Mouse (Mus musculus): Measurements from ENCODE around the gene Letmd1. TPM values are rescaled to one million over a fixed set of nuclear protein-coding genes. Genes with fewer than 3 reads are reported as not detected.
"Not testable (repeated sequence)": the region's sequence is repeated elsewhere in the genome, so short reads cannot be mapped to it uniquely, and the experiment has no call there.

The Letmd1 gene
- polyA plus RNA-seq, 1 experiment from 2014 or later = 15.3 TPM

DNA sequence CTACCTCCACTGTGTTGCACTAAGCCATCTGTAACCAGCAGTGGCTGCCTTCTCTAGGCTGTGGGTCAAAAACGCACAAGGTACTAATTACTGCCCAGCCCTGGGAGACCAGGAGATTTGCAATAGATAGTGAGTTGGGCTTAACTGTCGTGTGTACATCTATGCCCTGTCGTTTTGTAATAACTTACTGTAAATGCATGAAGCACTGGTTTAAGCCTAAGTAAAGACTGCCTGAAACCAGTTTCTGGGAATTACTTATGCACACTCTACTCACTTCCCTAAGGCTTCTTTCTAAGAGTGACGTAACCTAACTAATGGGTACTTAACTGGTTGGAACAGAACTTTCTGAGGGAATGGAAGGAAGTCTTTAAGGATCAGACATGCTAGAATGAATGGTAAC is 10.1 kb downstream of the Letmd1 start:
- Histone ChIP-seq H3K9ac (ENCODE audit: low read depth, low read length) (no peak overlapping the region), H3K4me2 (ENCODE audit: low read depth, low read length) (no peak overlapping the region), H3K4me1 (ENCODE audit: control insufficient read depth, low read depth, low read length) (no peaks in the 10 kb centered on the region), H3K36me3 (ENCODE audit: control insufficient read depth, insufficient read depth) (peaks cover 3% of the 10 kb centered on the region; the same call in 1 of the 2 replicates), H3K9me3 (replicated peaks; ENCODE audit: control insufficient read depth, low read length) (no peaks in the 10 kb centered on the region), H3K27ac (ENCODE audit: low read length) (no peak overlapping the region), H3K27me3 (ENCODE audit: control insufficient read depth, insufficient read depth, low read depth, low read length) (no peaks in the 10 kb centered on the region), H3K4me3 (ENCODE audit: low read depth, low read length) (no peak overlapping the region)
- 70% methylated on average over 4 of the region's 4 CpGs for WGBS (ENCODE audit: insufficient replicate concordance)
- ATAC-seq (ENCODE audit: low read depth) = no peak

DNA sequence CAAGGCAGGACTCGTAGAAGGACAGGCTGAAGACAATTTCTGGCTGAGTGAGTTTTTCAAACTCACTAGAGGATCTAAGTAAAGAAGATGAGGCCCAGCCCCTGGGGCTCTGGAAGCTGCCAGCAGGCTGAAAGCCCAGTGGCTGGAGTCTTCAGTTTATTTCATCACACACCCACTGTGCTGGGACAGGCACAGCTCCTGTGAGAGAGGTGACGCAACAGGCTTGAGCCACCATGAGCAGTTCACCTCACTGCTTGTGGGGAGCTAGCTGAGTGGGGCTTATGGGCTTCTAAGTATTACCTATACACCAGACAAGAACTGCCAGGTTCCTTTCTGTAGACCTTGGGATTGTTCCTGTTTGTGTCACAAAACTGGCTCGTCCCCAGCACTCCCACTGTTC is 16.8 kb downstream of the Letmd1 start:
- H3K27ac ChIP-seq (ENCODE audit: low read length) = no peak overlapping the region
- peaks cover 6% of the 10 kb centered on the region for H3K4me1 ChIP-seq (ENCODE audit: control insufficient read depth, low read depth, low read length)
- H3K4me3 ChIP-seq (ENCODE audit: low read depth, low read length) = no peak overlapping the region
- H3K9me3 ChIP-seq (replicated peaks; ENCODE audit: control insufficient read depth, low read length) = no peaks in the 10 kb centered on the region
- no peak overlapping the region for H3K9ac ChIP-seq (ENCODE audit: low read depth, low read length)
- no peak overlapping the region for H3K4me2 ChIP-seq (ENCODE audit: low read depth, low read length)
- H3K36me3 ChIP-seq (ENCODE audit: control insufficient read depth, insufficient read depth) = no peaks in the 10 kb centered on the region
- WGBS (ENCODE audit: insufficient replicate concordance) = 57% methylated on average over 3 of the region's 3 CpGs
- peak; percentile 66 for ATAC-seq (ENCODE audit: low read depth)
- no peaks in the 10 kb centered on the region for H3K27me3 ChIP-seq (ENCODE audit: control insufficient read depth, insufficient read depth, low read depth, low read length)

DNA sequence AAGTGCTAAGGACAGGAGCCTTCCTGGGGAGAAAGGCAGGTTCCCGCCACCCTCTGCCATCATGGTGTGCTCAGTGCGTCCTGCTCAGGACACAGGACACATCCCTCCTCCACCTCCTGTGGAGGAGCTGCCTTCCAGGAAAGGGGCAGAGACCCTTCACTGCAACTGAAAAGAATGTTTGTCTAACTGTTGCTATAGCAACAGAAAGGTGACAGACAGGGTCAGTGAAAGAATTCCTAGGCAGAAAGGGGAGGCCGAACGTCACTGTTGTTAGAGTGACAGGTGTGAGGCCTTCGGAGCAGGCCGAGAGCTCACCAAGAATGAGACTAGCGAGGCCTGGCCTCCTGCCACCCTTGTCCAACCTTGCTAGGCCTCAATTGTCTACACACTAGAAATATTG is 17.6 kb downstream of the Letmd1 start:
- ATAC-seq (ENCODE audit: low read depth) = no peak
- no peak overlapping the region for H3K4me2 ChIP-seq (ENCODE audit: low read depth, low read length)
- H3K27me3 ChIP-seq (ENCODE audit: control insufficient read depth, insufficient read depth, low read depth, low read length) = no peaks in the 10 kb centered on the region
- H3K9ac ChIP-seq (ENCODE audit: low read depth, low read length) = no peak overlapping the region
- peaks cover 6% of the 10 kb centered on the region for H3K4me1 ChIP-seq (ENCODE audit: control insufficient read depth, low read depth, low read length)
- no peak overlapping the region for H3K4me3 ChIP-seq (ENCODE audit: low read depth, low read length)
- H3K9me3 ChIP-seq (replicated peaks; ENCODE audit: control insufficient read depth, low read length) = no peaks in the 10 kb centered on the region
- H3K36me3 ChIP-seq (ENCODE audit: control insufficient read depth, insufficient read depth) = no peaks in the 10 kb centered on the region
- 66% methylated on average over 7 of the region's 7 CpGs for WGBS (ENCODE audit: insufficient replicate concordance)
- H3K27ac ChIP-seq (ENCODE audit: low read length) = no peak overlapping the region

DNA sequence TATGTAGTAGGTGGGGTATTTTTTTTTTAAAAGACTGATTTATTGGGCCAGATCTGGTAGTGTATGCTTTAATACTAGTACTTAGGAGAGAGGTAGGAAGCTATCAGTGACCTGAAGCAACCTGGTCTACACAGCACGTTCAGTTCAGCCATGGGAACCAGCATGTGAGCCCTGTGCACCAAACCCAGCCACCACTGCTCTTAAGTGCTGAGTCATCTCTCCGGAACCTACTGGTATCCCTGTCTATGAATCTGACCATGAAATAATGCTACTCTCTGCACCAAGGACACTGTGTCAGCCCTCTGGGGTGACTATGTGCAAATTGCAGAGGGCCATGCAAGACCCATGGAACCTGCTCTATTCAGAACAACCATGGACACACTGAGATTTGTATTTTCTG is 18.2 kb downstream of the Letmd1 start:
- no peaks in the 10 kb centered on the region for H3K9me3 ChIP-seq (replicated peaks; ENCODE audit: control insufficient read depth, low read length)
- no peak overlapping the region for H3K4me3 ChIP-seq (ENCODE audit: low read depth, low read length)
- no peak for ATAC-seq (ENCODE audit: low read depth)
- H3K27me3 ChIP-seq (ENCODE audit: control insufficient read depth, insufficient read depth, low read depth, low read length) = no peaks in the 10 kb centered on the region
- H3K36me3 ChIP-seq (ENCODE audit: control insufficient read depth, insufficient read depth) = no peaks in the 10 kb centered on the region
- H3K4me1 ChIP-seq (ENCODE audit: control insufficient read depth, low read depth, low read length) = peaks cover 6% of the 10 kb centered on the region
- H3K4me2 ChIP-seq (ENCODE audit: low read depth, low read length) = no peak overlapping the region
- 64% methylated on average over 2 of the region's 2 CpGs for WGBS (ENCODE audit: insufficient replicate concordance)
- H3K27ac ChIP-seq (ENCODE audit: low read length) = no peak overlapping the region
- no peak overlapping the region for H3K9ac ChIP-seq (ENCODE audit: low read depth, low read length)

DNA sequence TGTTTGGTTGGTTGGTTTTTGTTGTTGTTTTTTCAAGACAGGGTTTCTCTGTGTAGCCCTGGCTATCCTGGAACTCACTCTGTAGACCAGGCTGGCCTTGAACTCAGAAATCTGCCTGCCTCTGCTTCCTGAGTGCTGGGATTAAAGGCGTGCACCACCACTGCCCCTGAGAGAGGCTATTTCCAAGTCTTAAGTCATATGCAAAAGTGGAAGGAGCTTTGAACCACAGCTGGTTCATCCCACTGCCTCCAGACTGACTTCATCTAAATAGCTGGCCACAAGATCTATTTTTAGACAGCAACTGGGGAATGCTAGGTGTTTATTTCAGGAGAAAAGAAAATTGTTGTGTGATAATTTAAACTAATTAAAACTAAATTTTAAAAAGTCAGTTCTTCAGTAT is 19.5 kb downstream of the Letmd1 start:
- not testable (repeated sequence) for H3K9me3 ChIP-seq (replicated peaks; ENCODE audit: control insufficient read depth, low read length); H3K36me3 ChIP-seq (ENCODE audit: control insufficient read depth, insufficient read depth); H3K27ac ChIP-seq (ENCODE audit: low read length); ATAC-seq (ENCODE audit: low read depth); H3K9ac ChIP-seq (ENCODE audit: low read depth, low read length); H3K4me3 ChIP-seq (ENCODE audit: low read depth, low read length); H3K4me1 ChIP-seq (ENCODE audit: control insufficient read depth, low read depth, low read length); H3K4me2 ChIP-seq (ENCODE audit: low read depth, low read length); H3K27me3 ChIP-seq (ENCODE audit: control insufficient read depth, insufficient read depth, low read depth, low read length)
- WGBS (ENCODE audit: insufficient replicate concordance) = 61% methylated on average over 1 of the region's 1 CpGs

DNA sequence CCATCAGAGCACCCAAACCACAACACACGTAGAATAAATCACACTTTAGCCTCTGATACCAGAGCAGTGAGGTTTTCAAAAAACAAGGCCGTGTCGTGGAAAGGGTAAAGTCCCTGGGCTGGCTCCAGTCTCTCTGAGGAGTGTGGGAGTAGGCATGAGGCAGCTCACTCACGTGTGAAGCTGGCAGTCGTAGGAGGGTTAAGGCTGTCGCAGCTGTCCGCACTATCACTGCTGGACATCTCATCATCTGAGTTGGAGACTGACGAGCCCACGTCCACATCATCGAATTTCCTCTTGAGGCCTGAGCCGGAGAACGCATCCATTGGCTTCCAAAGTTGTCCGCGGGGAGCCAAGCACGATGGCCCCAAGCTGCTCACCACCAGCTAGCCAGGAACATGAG is 20.4 kb downstream of the Letmd1 start:
- Histone ChIP-seq H3K36me3 (ENCODE audit: control insufficient read depth, insufficient read depth) (no peaks in the 10 kb centered on the region), H3K4me2 (ENCODE audit: low read depth, low read length) (no peak overlapping the region), H3K9me3 (replicated peaks; ENCODE audit: control insufficient read depth, low read length) (no peaks in the 10 kb centered on the region), H3K27me3 (ENCODE audit: control insufficient read depth, insufficient read depth, low read depth, low read length) (peaks cover 6% of the 10 kb centered on the region), H3K4me1 (ENCODE audit: control insufficient read depth, low read depth, low read length) (peaks cover 10% of the 10 kb centered on the region), H3K27ac (ENCODE audit: low read length) (no peak overlapping the region), H3K9ac (ENCODE audit: low read depth, low read length) (no peak overlapping the region), H3K4me3 (ENCODE audit: low read depth, low read length) (no peak overlapping the region)
- WGBS (ENCODE audit: insufficient replicate concordance) = 72% methylated on average over 15 of the region's 15 CpGs
- ATAC-seq (ENCODE audit: low read depth) = no peak

DNA sequence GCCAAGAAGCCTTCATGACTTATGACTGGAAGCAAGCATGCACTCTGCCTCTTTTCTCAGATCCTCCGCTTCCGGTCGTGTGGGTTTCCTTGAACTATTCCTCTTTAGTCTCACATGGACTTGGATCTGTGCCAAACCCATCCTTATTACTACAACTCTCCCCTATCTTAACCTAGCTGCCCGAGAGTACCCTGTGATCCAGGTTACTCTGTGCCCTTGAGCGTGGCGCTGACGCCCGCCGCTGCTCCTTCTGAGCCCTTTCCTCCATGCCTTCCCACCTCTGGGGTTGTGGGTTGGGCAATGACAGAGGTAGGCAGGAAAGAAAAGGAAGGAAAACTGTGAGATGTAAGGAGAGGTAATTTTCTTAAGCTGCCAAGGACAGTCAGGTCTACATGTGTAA is 23.1 kb downstream of the Letmd1 start:
- Histone ChIP-seq H3K4me2 (ENCODE audit: low read depth, low read length) (no peak overlapping the region), H3K9ac (ENCODE audit: low read depth, low read length) (no peak overlapping the region), H3K4me3 (ENCODE audit: low read depth, low read length) (no peak overlapping the region), H3K9me3 (replicated peaks; ENCODE audit: control insufficient read depth, low read length) (no peaks in the 10 kb centered on the region), H3K36me3 (ENCODE audit: control insufficient read depth, insufficient read depth) (no peaks in the 10 kb centered on the region), H3K27ac (ENCODE audit: low read length) (no peak overlapping the region), H3K27me3 (ENCODE audit: control insufficient read depth, insufficient read depth, low read depth, low read length) (peaks cover 9% of the 10 kb centered on the region), H3K4me1 (ENCODE audit: control insufficient read depth, low read depth, low read length) (peaks cover 4% of the 10 kb centered on the region)
- ATAC-seq (ENCODE audit: low read depth) = no peak
- WGBS (ENCODE audit: insufficient replicate concordance) = 75% methylated on average over 9 of the region's 9 CpGs

DNA sequence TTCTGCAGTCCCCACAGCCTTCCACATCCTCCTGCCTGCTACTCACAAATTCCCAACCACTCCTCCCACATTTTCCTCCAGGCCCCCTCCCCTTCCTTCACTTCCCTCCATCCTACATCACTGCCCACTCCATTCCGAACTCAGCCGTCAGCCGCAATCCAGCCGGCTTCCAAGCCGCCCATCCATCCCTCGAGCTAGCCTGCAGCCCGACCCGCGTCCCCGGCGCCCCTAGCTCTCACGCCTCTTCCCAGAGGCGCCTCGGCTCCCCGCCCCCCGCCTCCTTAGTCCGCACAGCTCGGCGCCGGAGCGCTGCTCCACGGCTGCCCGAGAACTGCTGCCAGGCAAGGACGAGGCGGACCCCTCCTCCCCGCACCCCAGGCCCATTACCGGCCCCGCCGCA is 25.8 kb downstream of the Letmd1 start:
- H3K36me3 ChIP-seq (ENCODE audit: control insufficient read depth, insufficient read depth) = no peaks in the 10 kb centered on the region
- peak; percentile 55 for ATAC-seq (ENCODE audit: low read depth)
- peak overlapping the region; percentile 99 for H3K4me2 ChIP-seq (ENCODE audit: low read depth, low read length)
- under 1% methylated on average over 28 of the region's 29 CpGs for WGBS (ENCODE audit: insufficient replicate concordance)
- peak overlapping the region; percentile 74 for H3K4me3 ChIP-seq (ENCODE audit: low read depth, low read length)
- peak overlapping the region; percentile 81 for H3K9ac ChIP-seq (ENCODE audit: low read depth, low read length)
- no peaks in the 10 kb centered on the region for H3K9me3 ChIP-seq (replicated peaks; ENCODE audit: control insufficient read depth, low read length)
- peaks cover 9% of the 10 kb centered on the region for H3K27me3 ChIP-seq (ENCODE audit: control insufficient read depth, insufficient read depth, low read depth, low read length)
- H3K27ac ChIP-seq (ENCODE audit: low read length) = no peak overlapping the region
- peaks cover 4% of the 10 kb centered on the region for H3K4me1 ChIP-seq (ENCODE audit: control insufficient read depth, low read depth, low read length)

DNA sequence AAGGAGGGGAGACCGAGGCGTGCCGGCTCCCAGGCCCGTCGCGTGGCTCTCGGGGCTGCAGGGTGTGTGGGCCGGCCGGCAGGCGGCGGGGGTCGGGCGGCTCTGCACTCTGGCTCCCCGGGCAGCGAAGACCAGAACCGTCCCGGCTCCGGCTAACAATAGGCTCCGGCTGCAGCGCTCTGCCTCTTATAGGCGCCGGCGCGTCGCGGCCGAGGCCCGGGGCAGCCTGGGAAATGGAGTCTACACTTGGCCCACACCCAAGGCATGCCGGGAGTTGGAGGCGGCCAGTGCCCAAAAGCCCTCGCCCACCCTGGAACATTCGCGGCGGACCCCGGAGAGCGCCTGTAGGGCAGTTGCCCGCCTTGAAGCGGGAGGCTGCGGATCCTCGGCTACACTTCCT is 26.3 kb downstream of the Letmd1 start, which contains the start of gene Csrnp2:
TSS of gene Csrnp2 (minus strand) at position 387 of the 400 bp plus-strand sequence.
- no peaks in the 10 kb centered on the region for H3K36me3 ChIP-seq (ENCODE audit: control insufficient read depth, insufficient read depth)
- no peak within 1 kb of the TSS for H3K27ac ChIP-seq (ENCODE audit: low read length)
- WGBS (ENCODE audit: insufficient replicate concordance) = under 1% methylated on average over 35 of the region's 40 CpGs
- peak within 1 kb of the TSS; percentile 81 for H3K9ac ChIP-seq (ENCODE audit: low read depth, low read length)
- peak within 1 kb of the TSS; percentile 99 for H3K4me2 ChIP-seq (ENCODE audit: low read depth, low read length)
- H3K4me3 ChIP-seq (ENCODE audit: low read depth, low read length) = peak within 1 kb of the TSS; percentile 74
- ATAC-seq (ENCODE audit: low read depth) = peak; percentile 94
- peaks cover 9% of the 10 kb centered on the region for H3K27me3 ChIP-seq (ENCODE audit: control insufficient read depth, insufficient read depth, low read depth, low read length)
- peaks cover 4% of the 10 kb centered on the region for H3K4me1 ChIP-seq (ENCODE audit: control insufficient read depth, low read depth, low read length)
- no peaks in the 10 kb centered on the region for H3K9me3 ChIP-seq (replicated peaks; ENCODE audit: control insufficient read depth, low read length)

Measured in liver, embryonic 16.5 days (tissue).